Mouse (Mus musculus) midbrain, embryonic 16.5 days (tissue): ENCODE results near the gene Usp10. TPM values are rescaled to one million over a fixed set of nuclear protein-coding genes. Genes with fewer than 3 reads are reported as not detected.

Source experiments
- ATAC-seq: fragments of 200-750 bp; cut with Nextera tagmentation; 2 replicates; pipeline ENCODE4 v1.8.0; 2017; ENCODE audit warnings: moderate TSS enrichment
- H3K27ac ChIP-seq: fragments of 300-500 bp; sonication (generic); 2 replicates; pipeline ENCODE4 v1.5.1; 2014; ENCODE audit warnings: mild to moderate bottlenecking, low read length, mixed read lengths
- H3K27me3 ChIP-seq: fragments of 300-500 bp; sonication (generic); 2 replicates; pipeline ENCODE4 v1.6.1; 2014; ENCODE audit warnings: low read depth, low read length, mixed read lengths; ENCODE audit not compliant: control insufficient read depth, insufficient read depth
- H3K36me3 ChIP-seq: fragments of 300-500 bp; sonication (generic); 2 replicates; pipeline ENCODE4 v1.6.1; 2014; ENCODE audit warnings: mild to moderate bottlenecking, low read length, moderate library complexity, mixed read lengths; ENCODE audit not compliant: control insufficient read depth, insufficient read depth
- H3K4me1 ChIP-seq: fragments of 300-500 bp; sonication (generic); 2 replicates; pipeline ENCODE4 v1.6.1; 2014; ENCODE audit warnings: mild to moderate bottlenecking, low read length, mixed read lengths; ENCODE audit not compliant: control insufficient read depth, insufficient read depth
- H3K4me2 ChIP-seq: fragments of 300-500 bp; sonication (generic); 2 replicates; pipeline ENCODE4 v1.6.1; 2014; ENCODE audit warnings: mild to moderate bottlenecking, low read length, mixed read lengths
- H3K4me3 ChIP-seq: fragments of 300-500 bp; sonication (generic); 2 replicates; pipeline ENCODE4 v1.5.1; 2014; ENCODE audit warnings: low read depth, mild to moderate bottlenecking, low read length, moderate library complexity, mixed read lengths
- H3K9ac ChIP-seq: fragments of 300-500 bp; sonication (generic); 2 replicates; pipeline ENCODE4 v1.6.1; 2014; ENCODE audit warnings: low read depth, low read length, mixed read lengths
- H3K9me3 ChIP-seq: fragments of 300-500 bp; sonication (generic); replicated peaks from 2 replicates; pipeline ENCODE4 v1.6.1; 2014; ENCODE audit warnings: mild to moderate bottlenecking, low read length, mixed read lengths; ENCODE audit not compliant: control insufficient read depth, poor library complexity, severe bottlenecking
- WGBS: fragments of 180-500 bp; shearing (Covaris S2); extraction: QIAGEN DNeasy Blood & Tissue Kit; methylation state at CpG from one replicate; pipeline ENCODE4 v1.1.7; 2014; 5-methylcytosine and 5-hydroxymethylcytosine counted together
- polyA plus RNA-seq: library from polyadenylated mRNA; unstranded; fragments of >200 nt; fragmentation: Nextera tagmentation; extraction: Ambion mirVana; gene quantifications from 2 replicates; pipeline ENCODE4 v1.2.1, GENCODE M21; 2015

Usp10 gene
- polyA plus RNA-seq, 1 experiment from 2014 or later, result 140 TPM

GRCm38 (mm10) chr8:119885612-119886011 is 24.5 kb upstream of the Usp10 start:
- WGBS, result 29% methylated on average over 3 of the region's 3 CpGs
- Histone ChIP-seq H3K36me3 (no peaks in the 10 kb centered on the region), H3K9me3 (no peaks in the 10 kb centered on the region), H3K27me3 (no peaks in the 10 kb centered on the region), H3K4me3 (no peak overlapping the region), H3K4me2 (no peak overlapping the region), H3K9ac (no peak overlapping the region), H3K4me1 (no peaks in the 10 kb centered on the region), H3K27ac (no peak overlapping the region; the same call in 1 of the 2 replicates)
- no peak for ATAC-seq

- no peaks in the 10 kb centered on the region for H3K4me1 ChIP-seq
- WGBS, result 92% methylated on average over 3 of the region's 3 CpGs
- ATAC-seq, result no peak
These were observed 23.0 kb upstream of the Usp10 start for GRCm38 (mm10) chr8:119887130-119887529.

GRCm38 (mm10) chr8:119888012-119888411 is 22.1 kb upstream of the Usp10 start:
- WGBS, result 38% methylated on average over 4 of the region's 4 CpGs
- Histone ChIP-seq H3K4me1 (no peaks in the 10 kb centered on the region), H3K4me3 (no peak overlapping the region), H3K27me3 (no peaks in the 10 kb centered on the region), H3K36me3 (no peaks in the 10 kb centered on the region), H3K9ac (no peak overlapping the region), H3K27ac (no peak overlapping the region), H3K4me2 (no peak overlapping the region), H3K9me3 (no peaks in the 10 kb centered on the region)
- ATAC-seq, result no peak

More at GRCm38 (mm10) chr8:119887130-119887529, 23.0 kb upstream of the Usp10 start:
- H3K36me3 ChIP-seq, result no peaks in the 10 kb centered on the region
- H3K9me3 ChIP-seq, result no peaks in the 10 kb centered on the region
- H3K27ac ChIP-seq, result no peak overlapping the region
- no peak overlapping the region for H3K9ac ChIP-seq
- H3K4me3 ChIP-seq, result no peak overlapping the region
- no peak overlapping the region for H3K4me2 ChIP-seq
- H3K27me3 ChIP-seq, result no peaks in the 10 kb centered on the region

GRCm38 (mm10) chr8:119897069-119897468 is 13.1 kb upstream of the Usp10 start:
- Histone ChIP-seq H3K4me2 (no peak overlapping the region), H3K9me3 (no peaks in the 10 kb centered on the region), H3K4me1 (no peaks in the 10 kb centered on the region), H3K4me3 (no peak overlapping the region), H3K36me3 (no peaks in the 10 kb centered on the region), H3K27me3 (peaks cover 9% of the 10 kb centered on the region), H3K27ac (no peak overlapping the region), H3K9ac (no peak overlapping the region)
- no peak for ATAC-seq
- WGBS, result 79% methylated on average over 4 of the region's 4 CpGs

GRCm38 (mm10) chr8:119897933-119898332 is 12.2 kb upstream of the Usp10 start:
- Histone ChIP-seq H3K36me3 (no peaks in the 10 kb centered on the region), H3K4me2 (no peak overlapping the region), H3K9ac (no peak overlapping the region), H3K4me1 (no peaks in the 10 kb centered on the region), H3K4me3 (no peak overlapping the region), H3K9me3 (no peaks in the 10 kb centered on the region), H3K27me3 (peaks cover 9% of the 10 kb centered on the region), H3K27ac (no peak overlapping the region)
- no peak for ATAC-seq
- 29% methylated on average over 13 of the region's 13 CpGs for WGBS

- ATAC-seq, result no peak
- 89% methylated on average over 3 of the region's 3 CpGs for WGBS
- no peaks in the 10 kb centered on the region for H3K4me1 ChIP-seq
- no peaks in the 10 kb centered on the region for H3K9me3 ChIP-seq
- no peak overlapping the region for H3K9ac ChIP-seq
- no peak overlapping the region for H3K4me2 ChIP-seq
- H3K4me3 ChIP-seq, result no peak overlapping the region
- H3K27me3 ChIP-seq, result peaks cover 9% of the 10 kb centered on the region
- H3K27ac ChIP-seq, result no peak overlapping the region
- no peaks in the 10 kb centered on the region for H3K36me3 ChIP-seq
These were observed 8.8 kb upstream of the Usp10 start for GRCm38 (mm10) chr8:119901349-119901748.

GRCm38 (mm10) chr8:119901952-119902351 is 8.2 kb upstream of the Usp10 start:
- Histone ChIP-seq H3K9ac (no peak overlapping the region), H3K36me3 (no peaks in the 10 kb centered on the region), H3K4me3 (no peak overlapping the region), H3K27me3 (peaks cover 8% of the 10 kb centered on the region), H3K4me1 (no peaks in the 10 kb centered on the region), H3K27ac (no peak overlapping the region), H3K4me2 (no peak overlapping the region), H3K9me3 (no peaks in the 10 kb centered on the region)
- ATAC-seq, result no peak
- 77% methylated on average over 8 of the region's 8 CpGs for WGBS

- ATAC-seq, result no peak
These were observed 5.7 kb upstream of the Usp10 start for GRCm38 (mm10) chr8:119904323-119904911.

GRCm38 (mm10) chr8:119910547-119911257 is 542 bp downstream of the Usp10 start, which contains the start of gene Gm20388:
Gm20388 (plus strand) TSS chr8:119910841.
- peaks cover 39% of the 10 kb centered on the region for H3K4me1 ChIP-seq
- no peaks in the 10 kb centered on the region for H3K9me3 ChIP-seq
- peak within 1 kb of the TSS; percentile 92 for H3K4me3 ChIP-seq
- WGBS, result under 1% methylated on average over 78 of the region's 97 CpGs
- no peaks in the 10 kb centered on the region for H3K36me3 ChIP-seq
- peak within 1 kb of the TSS; percentile 97 for H3K9ac ChIP-seq
- H3K27me3 ChIP-seq, result no peaks in the 10 kb centered on the region
- H3K27ac ChIP-seq, result peak within 1 kb of the TSS; percentile 97
- H3K4me2 ChIP-seq, result peak within 1 kb of the TSS; percentile 88
- ATAC-seq, result peak; percentile 96

More at GRCm38 (mm10) chr8:119904323-119904911, 5.7 kb upstream of the Usp10 start:
- Histone ChIP-seq H3K36me3 (no peaks in the 10 kb centered on the region), H3K27me3 (no peaks in the 10 kb centered on the region), H3K4me1 (no peaks in the 10 kb centered on the region), H3K27ac (no peak overlapping the region), H3K9ac (no peak overlapping the region), H3K9me3 (no peaks in the 10 kb centered on the region), H3K4me2 (no peak overlapping the region), H3K4me3 (no peak overlapping the region)
- WGBS, result 60% methylated on average over 12 of the region's 12 CpGs
